Mouse (Mus musculus) kidney, adult 18-20 months (tissue): ENCODE results near the gene Dmkn.
"Not testable (repeated sequence)": the region's sequence is repeated elsewhere in the genome, so short reads cannot be mapped to it uniquely, and the experiment has no call there.

Experiments used
- DNase-seq: peaks from one replicate; pipeline ENCODE4 v3.0.0; 2021

The Dmkn gene

GRCm38 (mm10) chr7:30820854-30821445 is 57.4 kb downstream of the Dmkn start:
- no peak for DNase-seq

GRCm38 (mm10) chr7:30821532-30821931 is 58.0 kb downstream of the Dmkn start:
- peak; percentile 11 for DNase-seq

- no peak for DNase-seq
These were observed 60.1 kb downstream of the Dmkn start, which contains the start of gene Ffar2 for GRCm38 (mm10) chr7:30823675-30824074. Gene Ffar2, minus strand, starts transcription at chr7:30823775.

GRCm38 (mm10) chr7:30824306-30824705 is 60.8 kb downstream of the Dmkn start:
- DNase-seq = no peak

- DNase-seq = no peak
These were observed 63.1 kb downstream of the Dmkn start for GRCm38 (mm10) chr7:30826660-30827059.

GRCm38 (mm10) chr7:30828871-30829270 is 65.3 kb downstream of the Dmkn start:
- DNase-seq = not testable (repeated sequence)

GRCm38 (mm10) chr7:30829428-30829827 is 65.9 kb downstream of the Dmkn start:
- no peak for DNase-seq
